ENCODE assay signal across 18 mouse cellular contexts in the genomic region with DNA sequence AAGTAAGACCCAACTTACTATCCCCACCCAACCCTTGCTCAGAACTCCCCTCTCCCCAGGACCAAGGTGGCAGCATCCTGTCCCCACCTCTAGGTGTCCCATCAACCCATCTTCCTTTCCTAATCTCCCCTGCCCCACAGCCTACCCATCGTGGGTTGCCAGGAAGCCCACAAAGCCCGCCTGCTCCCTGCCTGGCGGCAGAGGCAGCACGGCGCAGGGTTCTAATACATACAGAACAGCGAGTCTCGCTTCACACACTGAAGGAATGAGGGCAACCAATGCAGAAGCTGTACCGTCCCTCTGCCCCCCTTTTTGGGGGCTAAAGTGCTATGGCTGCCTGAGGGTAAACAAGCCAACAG. TPM values are rescaled to one million over a fixed set of nuclear protein-coding genes. Genes with fewer than 3 reads are reported as not detected.
DNase-seq lines count a peak whose midpoint lies in the region; ATAC-seq and TF ChIP-seq lines count a peak whose summit lies in the region.
"Had no signal": no experiment of that assay in that cellular context is flagged by ENCODE, and none has a peak within 500 bp of the region (broad histone marks: within the 10 kb centered on the region; RNA-seq: fewer than 3 reads in every experiment).

No protein-coding gene starts in this region.

- peak overlapping the region; percentile 27; the same call in 1 of the 2 replicates for H3K27ac ChIP-seq in intestine, embryonic 16.5 days (ENCODE audit: low read length)
- no peak overlapping the region for H3K27ac ChIP-seq in intestine, embryonic 15.5 days
- peak overlapping the region; percentile 99 for H3K27ac ChIP-seq in MEL (ENCODE audit: control insufficient read depth, low read depth, low read length)
- H3K27ac ChIP-seq in liver, embryonic 13.5 days, result peak overlapping the region; percentile 100
- H3K27ac ChIP-seq: midbrain, embryonic 15.5 days; neural tube, embryonic 13.5 days had no signal

- H3K4me1 ChIP-seq in intestine, embryonic 16.5 days (ENCODE audit: control insufficient read depth, insufficient read depth, low read length), result peaks cover 44% of the 10 kb centered on the region
- H3K4me1 ChIP-seq in intestine, embryonic 15.5 days (replicated peaks), result peaks cover 43% of the 10 kb centered on the region
- peaks cover 36 to 60% of the 10 kb centered on the region in 2 experiments for H3K4me1 ChIP-seq in MEL (ENCODE audit: control insufficient read depth in 1 of 2, insufficient read depth in 2 of 2, low read length in 2 of 2)
- peaks cover 86% of the 10 kb centered on the region for H3K4me1 ChIP-seq in liver, embryonic 13.5 days (replicated peaks)

- peaks cover 30% of the 10 kb centered on the region for H3K79me2 ChIP-seq in MEL (ENCODE audit: control insufficient read depth, insufficient read depth, low read length, poor library complexity)

- TF ChIP-seq POLR2A in MEL (IDR thresholded peaks at IDR 0.05; ENCODE audit: control insufficient read depth in 1 of 2, insufficient read depth in 1 of 2, low read depth in 1 of 2, low read length in 2 of 2, poor library complexity in 1 of 2), result peak in 1 of 2 experiments; percentile 45; a peak in 2 of 4 replicates

- DNase-seq in 416B (ENCODE audit: low read depth) (peak; percentile 40), MEL (ENCODE audit: low read depth, low spot score) (no peak)
- DNase-seq in liver, embryonic 13.5 days, result no peak
- DNase-seq in cerebellum, adult 8-10 months, result no peak
- no peak for DNase-seq in cerebellum, postnatal 25 days
- DNase-seq: cerebellum, adult 11-12 months; heart, adult 18-20 months; kidney, postnatal 14 days; left cerebral cortex, postnatal 4 days; lung, postnatal 10 days; thymus, adult 2 months had no signal

- TF ChIP-seq CTCF in MEL (IDR thresholded peaks at IDR 0.05 in 2 of 3, conservative IDR thresholded peaks at IDR 0.05 in 1 of 3; ENCODE audit: control insufficient read depth in 1 of 3, insufficient read depth in 1 of 3, low read depth in 2 of 3, low read length in 3 of 3, poor library complexity in 1 of 3, severe bottlenecking in 1 of 3), result peak in 2 of 3 experiments; percentile 16 to 25; a peak in 4 of 6 replicates

- H3K27me3 ChIP-seq in intestine, embryonic 16.5 days (replicated peaks; ENCODE audit: control insufficient read depth, insufficient read depth, low read length), result no peaks in the 10 kb centered on the region
- no peaks in the 10 kb centered on the region for H3K27me3 ChIP-seq in intestine, embryonic 15.5 days (replicated peaks)
- no peaks in the 10 kb centered on the region for H3K27me3 ChIP-seq in MEL (ENCODE audit: control insufficient read depth in 1 of 2, insufficient read depth in 2 of 2, low read length in 2 of 2)
- H3K27me3 ChIP-seq in liver, embryonic 13.5 days, result no peaks in the 10 kb centered on the region
- H3K27me3 ChIP-seq: midbrain, embryonic 15.5 days; neural tube, embryonic 13.5 days had no signal

- TF ChIP-seq RAD21 in MEL (IDR thresholded peaks at IDR 0.05; ENCODE audit: low read depth, low read length), result no peak

- no peak overlapping the region for H3K9ac ChIP-seq in intestine, embryonic 16.5 days (ENCODE audit: low read depth, low read length)
- H3K9ac ChIP-seq in intestine, embryonic 15.5 days, result no peak overlapping the region
- H3K9ac ChIP-seq in MEL (ENCODE audit: control insufficient read depth, low read depth, low read length, poor library complexity, severe bottlenecking), result peak overlapping the region; percentile 75
- H3K9ac ChIP-seq in liver, embryonic 13.5 days, result peak overlapping the region; percentile 94
- H3K9ac ChIP-seq: midbrain, embryonic 15.5 days; neural tube, embryonic 13.5 days had no signal

- H3K9me3 ChIP-seq in intestine, embryonic 16.5 days (ENCODE audit: control insufficient read depth, low read length), result no peaks in the 10 kb centered on the region
- H3K9me3 ChIP-seq in intestine, embryonic 15.5 days, result no peaks in the 10 kb centered on the region
- no peaks in the 10 kb centered on the region for H3K9me3 ChIP-seq in MEL (replicated peaks; ENCODE audit: insufficient read depth, low read length)
- H3K9me3 ChIP-seq in liver, embryonic 13.5 days (replicated peaks), result no peaks in the 10 kb centered on the region
- H3K9me3 ChIP-seq: midbrain, embryonic 15.5 days; neural tube, embryonic 13.5 days had no signal

- no peak for TF ChIP-seq EP300 in MEL (IDR thresholded peaks at IDR 0.05; ENCODE audit: low read depth in 1 of 2, low read length in 2 of 2)

- 78% methylated on average over 8 of the region's 8 CpGs for WGBS in intestine, embryonic 16.5 days
- WGBS in intestine, embryonic 15.5 days, result 85% methylated on average over 8 of the region's 8 CpGs
- WGBS in liver, embryonic 13.5 days (ENCODE audit: insufficient replicate concordance), result 8% methylated on average over 8 of the region's 8 CpGs

- no peak for ATAC-seq in intestine, embryonic 16.5 days
- no peak for ATAC-seq in intestine, embryonic 15.5 days
- peak; percentile 2; the same call in 1 of the 2 replicates for ATAC-seq in liver, embryonic 13.5 days (ENCODE audit: low read depth)
- ATAC-seq: midbrain, embryonic 15.5 days had no signal

- no peak overlapping the region for H3K4me3 ChIP-seq in intestine, embryonic 16.5 days (ENCODE audit: low read length)
- no peak overlapping the region for H3K4me3 ChIP-seq in intestine, embryonic 15.5 days (replicated peaks)
- H3K4me3 ChIP-seq in MEL (ENCODE audit: control insufficient read depth in 1 of 2, insufficient read depth in 1 of 2, low read depth in 2 of 2, low read length in 2 of 2), result peak overlapping the region; percentile 16 to 32; a peak in 3 of 4 replicates
- H3K4me3 ChIP-seq in liver, embryonic 13.5 days (replicated peaks), result peak overlapping the region; percentile 90
- H3K4me3 ChIP-seq: midbrain, embryonic 15.5 days; neural tube, embryonic 13.5 days had no signal

- no peak overlapping the region for H3K4me2 ChIP-seq in intestine, embryonic 16.5 days (ENCODE audit: low read depth, low read length)
- no peak overlapping the region for H3K4me2 ChIP-seq in intestine, embryonic 15.5 days (replicated peaks)
- H3K4me2 ChIP-seq in liver, embryonic 13.5 days, result peak overlapping the region; percentile 85
- H3K4me2 ChIP-seq: midbrain, embryonic 15.5 days; neural tube, embryonic 13.5 days had no signal

- no peaks in the 10 kb centered on the region; the same call in 1 of the 2 replicates for H3K36me3 ChIP-seq in intestine, embryonic 16.5 days (ENCODE audit: control insufficient read depth, insufficient read depth, low read length)
- H3K36me3 ChIP-seq in intestine, embryonic 15.5 days, result peaks cover 18% of the 10 kb centered on the region
- H3K36me3 ChIP-seq in MEL (ENCODE audit: control insufficient read depth in 1 of 2, insufficient read depth in 2 of 2, low read length in 2 of 2), result peaks cover 2 to 56% of the 10 kb centered on the region in 2 experiments; a peak in 3 of 4 replicates
- H3K36me3 ChIP-seq in liver, embryonic 13.5 days, result peaks cover 29% of the 10 kb centered on the region

TF ChIP-seq in MEL, 35 proteins besides CTCF, POLR2A, EP300 and RAD21 (continues in another document):
- TF ChIP-seq SMC3 (IDR thresholded peaks at IDR 0.05; ENCODE audit: low read depth, low read length) (no peak), TAL1 (IDR thresholded peaks at IDR 0.05; ENCODE audit: low read length) (peak; percentile 28; the same call in 1 of the 2 replicates), MAFK (IDR thresholded peaks at IDR 0.05; ENCODE audit: borderline replicate concordance, low read depth, low read length) (no peak), SIN3A (IDR thresholded peaks at IDR 0.05; ENCODE audit: low read length) (0 out of 2 replicates have a peak, but pooled peaks have one; percentile 18)

RNA-seq across cellular contexts. Expression of a gene that starts 5.2 kb away (rescaled TPM):
- 62.9 and 65.2 TPM in 2 replicates for polyA plus RNA-seq in intestine, embryonic 16.5 days (2015; fragmentation: Nextera tagmentation; extraction: Ambion mirVana)
- 50.5 and 55.2 TPM in 2 replicates for polyA plus RNA-seq in intestine, embryonic 15.5 days (2015; fragmentation: Nextera tagmentation; extraction: Ambion mirVana)
- 60.3 and 93.7 TPM in 2 replicates for total RNA-seq in MEL (2012; rRNA removed)
- 10 to 100 TPM in 1 of 2 experiments, not detected in 1; 52.7 TPM for polyA plus RNA-seq in MEL (2012; ENCODE audit: insufficient read depth in 1 of 2, insufficient read length in 2 of 2, low read depth in 1 of 2, low replicate concordance in 2 of 2, missing spikeins in 1 of 2)
- polyA plus RNA-seq in liver, embryonic 13.5 days (2015; fragmentation: Nextera tagmentation; extraction: Ambion mirVana), result 41.5 and 41.7 TPM in 2 replicates

RNA-seq across cellular contexts. Expression of a gene that starts 16.1 kb away (rescaled TPM):
- polyA plus RNA-seq in intestine, embryonic 16.5 days (2015; fragmentation: Nextera tagmentation; extraction: Ambion mirVana), result not detected in 2 replicates
- polyA plus RNA-seq in intestine, embryonic 15.5 days (2015; fragmentation: Nextera tagmentation; extraction: Ambion mirVana), result not detected in 2 replicates
- total RNA-seq in MEL (2012; rRNA removed), result not detected in 2 replicates
- polyA plus RNA-seq in MEL (2012; ENCODE audit: insufficient read depth in 1 of 2, insufficient read length in 2 of 2, low read depth in 1 of 2, low replicate concordance in 2 of 2, missing spikeins in 1 of 2), result not detected
- not detected in 2 replicates for polyA plus RNA-seq in liver, embryonic 13.5 days (2015; fragmentation: Nextera tagmentation; extraction: Ambion mirVana)
- total RNA-seq: heart, adult 18-20 months; hematopoietic stem cell, adult 5-6 weeks; layer of hippocampus, postnatal 10 days; left cerebral cortex, postnatal 4 days had no signal
- polyA plus RNA-seq: intestine, embryonic 14.5 days; midbrain, embryonic 15.5 days; neural tube, embryonic 13.5 days; thymus, adult 2 months had no signal

RNA-seq across cellular contexts. Expression of a gene that starts 31.1 kb away (rescaled TPM):
- polyA plus RNA-seq in intestine, embryonic 16.5 days (2015; fragmentation: Nextera tagmentation; extraction: Ambion mirVana), result 0.92 and 1.0 TPM in 2 replicates
- 0.53 and 0.60 TPM in 2 replicates for polyA plus RNA-seq in intestine, embryonic 15.5 days (2015; fragmentation: Nextera tagmentation; extraction: Ambion mirVana)
- 0.12 and 0.42 TPM in 2 replicates for total RNA-seq in MEL (2012; rRNA removed)
- polyA plus RNA-seq in MEL (2012; ENCODE audit: insufficient read depth in 1 of 2, insufficient read length in 2 of 2, low read depth in 1 of 2, low replicate concordance in 2 of 2, missing spikeins in 1 of 2), result under 1 TPM in 1 of 2 experiments, not detected in 1; 0.58 TPM
- 0.45 and 0.58 TPM in 2 replicates for polyA plus RNA-seq in liver, embryonic 13.5 days (2015; fragmentation: Nextera tagmentation; extraction: Ambion mirVana)
- total RNA-seq: heart, adult 18-20 months; hematopoietic stem cell, adult 5-6 weeks; layer of hippocampus, postnatal 10 days; left cerebral cortex, postnatal 4 days had no signal
- polyA plus RNA-seq: neural tube, embryonic 13.5 days had no signal

RNA-seq across cellular contexts. Expression of a gene that starts 36.2 kb away (rescaled TPM):
- polyA plus RNA-seq in intestine, embryonic 16.5 days (2015; fragmentation: Nextera tagmentation; extraction: Ambion mirVana), result 0.23 and 0.24 TPM in 2 replicates
- 0.21 and 0.24 TPM in 2 replicates for polyA plus RNA-seq in intestine, embryonic 15.5 days (2015; fragmentation: Nextera tagmentation; extraction: Ambion mirVana)
- 0.12 TPM in 1 of 2 replicates, not detected in the other for total RNA-seq in MEL (2012; rRNA removed)
- not detected for polyA plus RNA-seq in MEL (2012; ENCODE audit: insufficient read depth in 1 of 2, insufficient read length in 2 of 2, low read depth in 1 of 2, low replicate concordance in 2 of 2, missing spikeins in 1 of 2)
- 0.06 TPM in 1 of 2 replicates, not detected in the other for polyA plus RNA-seq in liver, embryonic 13.5 days (2015; fragmentation: Nextera tagmentation; extraction: Ambion mirVana)
- total RNA-seq: layer of hippocampus, postnatal 10 days had no signal

RNA-seq across cellular contexts. Expression of a gene that starts 43.5 kb away (rescaled TPM):
- polyA plus RNA-seq in intestine, embryonic 16.5 days (2015; fragmentation: Nextera tagmentation; extraction: Ambion mirVana), result 0.33 and 0.57 TPM in 2 replicates
- 0.99 and 1.0 TPM in 2 replicates for polyA plus RNA-seq in intestine, embryonic 15.5 days (2015; fragmentation: Nextera tagmentation; extraction: Ambion mirVana)
- 2.1 and 3.4 TPM in 2 replicates for total RNA-seq in MEL (2012; rRNA removed)
- under 1 TPM in 1 of 2 experiments, not detected in 1; 0.58 TPM for polyA plus RNA-seq in MEL (2012; ENCODE audit: insufficient read depth in 1 of 2, insufficient read length in 2 of 2, low read depth in 1 of 2, low replicate concordance in 2 of 2, missing spikeins in 1 of 2)
- 0.53 and 0.90 TPM in 2 replicates for polyA plus RNA-seq in liver, embryonic 13.5 days (2015; fragmentation: Nextera tagmentation; extraction: Ambion mirVana)
- polyA plus RNA-seq: thymus, adult 2 months had no signal

Comparison
In these comparisons a context has a peak if more than half of its experiments do, and no peak if none do; other contexts are left out.
1. H3K4me3 ChIP-seq: peak in MEL (2 of 2) and liver, embryonic 13.5 days (single experiment); none in intestine, embryonic 16.5 days (single experiment) and intestine, embryonic 15.5 days (single experiment).
2. H3K9ac ChIP-seq: peak in MEL (single experiment) and liver, embryonic 13.5 days (single experiment); none in intestine, embryonic 16.5 days (single experiment) and intestine, embryonic 15.5 days (single experiment).